Mouse (Mus musculus) bone marrow, adult 2 months (tissue): Measurements from ENCODE around the gene Abcb1b. TPM values are rescaled to one million over a fixed set of nuclear protein-coding genes. Genes with fewer than 3 reads are reported as not detected.
"Not testable (repeated sequence)": the region's sequence is repeated elsewhere in the genome, so short reads cannot be mapped to it uniquely, and the experiment has no call there.

Experiments
- H3K27ac ChIP-seq: fragments of 200-500 bp; 2 replicates; pipeline ENCODE4 v1.5.1; 2012; ENCODE audit warnings: low read depth, mild to moderate bottlenecking, control low read depth, inconsistent platforms, low read length; ENCODE audit not compliant: control insufficient read depth, poor library complexity, insufficient read depth
- H3K4me1 ChIP-seq: fragments of 200-500 bp; 2 replicates; pipeline ENCODE4 v1.6.1; 2011; ENCODE audit warnings: low read length; ENCODE audit not compliant: control insufficient read depth, insufficient read depth
- H3K4me3 ChIP-seq: fragments of 200-500 bp; replicated peaks from 2 replicates; pipeline ENCODE3; 2011; ENCODE audit warnings: mild to moderate bottlenecking, low read depth, low read length, control low read depth; ENCODE audit not compliant: control insufficient read depth
- CTCF ChIP-seq: fragments of 200-500 bp; IDR thresholded peaks from 2 replicates; pipeline ENCODE4 v1.5.1; 2011; ENCODE audit warnings: low read length, control low read depth; ENCODE audit not compliant: control insufficient read depth, insufficient read depth
- POLR2A ChIP-seq: fragments of 200-500 bp; IDR thresholded peaks from 2 replicates; pipeline ENCODE4 v1.6.1; 2011; ENCODE audit warnings: low read depth, mild to moderate bottlenecking, control low read depth, low read length, borderline replicate concordance; ENCODE audit not compliant: control insufficient read depth
- WGBS: fragments of 180-500 bp; shearing (Covaris S2); methylation state at CpG from one replicate; pipeline ENCODE4 v1.1.7; 2018; 5-methylcytosine and 5-hydroxymethylcytosine counted together
- polyA plus RNA-seq: library from polyadenylated mRNA; stranded (reverse); fragments of >200 nt; gene quantifications from 2 replicates; pipeline ENCODE4 v1.2.4, GENCODE M21; 2011; ENCODE audit warnings: low replicate concordance; ENCODE audit not compliant: missing spikeins, insufficient read depth, insufficient read length

The Abcb1b gene
- polyA plus RNA-seq, 1 experiment, result 5.7 TPM

- 59% methylated on average over 1 of the region's 1 CpGs for WGBS
- TF ChIP-seq POLR2A (no peak), CTCF (no peak)
- Histone ChIP-seq H3K4me1 (no peaks in the 10 kb centered on the region), H3K4me3 (no peak overlapping the region), H3K27ac (no peak overlapping the region)
Observed at GRCm38 (mm10) chr5:8813872-8814271, 15.9 kb downstream of the Abcb1b start.

- Histone ChIP-seq H3K4me3 (no peak overlapping the region), H3K27ac (no peak overlapping the region), H3K4me1 (no peaks in the 10 kb centered on the region; the same call in 1 of the 2 replicates)
- WGBS, result 46% methylated on average over 8 of the region's 8 CpGs
- no peak for TF ChIP-seq CTCF
Observed at GRCm38 (mm10) chr5:8819635-8820591, 22.0 kb downstream of the Abcb1b start.

- 55% methylated on average over 5 of the region's 6 CpGs for WGBS
- not testable (repeated sequence) for H3K27ac ChIP-seq, H3K4me3 ChIP-seq, H3K4me1 ChIP-seq
Observed at GRCm38 (mm10) chr5:8820592-8821104, 22.7 kb downstream of the Abcb1b start.

GRCm38 (mm10) chr5:8838661-8839438 is 40.9 kb downstream of the Abcb1b start:
- Histone ChIP-seq H3K4me3 (no peak overlapping the region), H3K4me1 (no peaks in the 10 kb centered on the region), H3K27ac (no peak overlapping the region)
- TF ChIP-seq CTCF (no peak), POLR2A (no peak)
- 63% methylated on average over 8 of the region's 8 CpGs for WGBS

- Histone ChIP-seq H3K4me1 (no peaks in the 10 kb centered on the region), H3K27ac (no peak overlapping the region), H3K4me3 (no peak overlapping the region)
- 65% methylated on average over 4 of the region's 4 CpGs for WGBS
- TF ChIP-seq CTCF (no peak), POLR2A (no peak)
Observed at GRCm38 (mm10) chr5:8839651-8840050, 41.7 kb downstream of the Abcb1b start.

GRCm38 (mm10) chr5:8840887-8841286 is 42.9 kb downstream of the Abcb1b start:
- no peaks in the 10 kb centered on the region for H3K4me1 ChIP-seq
- peak; percentile 54 for TF ChIP-seq CTCF
- no peak for TF ChIP-seq POLR2A
- H3K4me3 ChIP-seq, result no peak overlapping the region
- H3K27ac ChIP-seq, result no peak overlapping the region
- WGBS, result 64% methylated on average over 5 of the region's 5 CpGs

- WGBS, result 47% methylated on average over 3 of the region's 3 CpGs
- TF ChIP-seq CTCF, result no peak
- TF ChIP-seq POLR2A, result no peak
- H3K4me1 ChIP-seq, result no peaks in the 10 kb centered on the region
- H3K4me3 ChIP-seq, result no peak overlapping the region
- H3K27ac ChIP-seq, result no peak overlapping the region
Observed at GRCm38 (mm10) chr5:8842815-8843214, 44.9 kb downstream of the Abcb1b start.

GRCm38 (mm10) chr5:8848607-8849575 is 50.9 kb downstream of the Abcb1b start:
- 81% methylated on average over 7 of the region's 9 CpGs for WGBS
- not testable (repeated sequence) for H3K4me1 ChIP-seq

More at GRCm38 (mm10) chr5:8848607-8849575, 50.9 kb downstream of the Abcb1b start:
- H3K27ac ChIP-seq, H3K4me3 ChIP-seq: not testable (repeated sequence)
